Mouse (Mus musculus): Measurements from ENCODE around the gene 1700016H13Rik. TPM values are rescaled to one million over a fixed set of nuclear protein-coding genes. Genes with fewer than 3 reads are reported as not detected.
A peak's percentile ranks its signal among the peaks of the same experiment; 100 is the strongest.

The 1700016H13Rik gene
- 0.41 and 0.50 TPM in 2 replicates for polyA plus RNA-seq (2014; fragmentation: Nextera tagmentation; extraction: Ambion mirVana)

DNA sequence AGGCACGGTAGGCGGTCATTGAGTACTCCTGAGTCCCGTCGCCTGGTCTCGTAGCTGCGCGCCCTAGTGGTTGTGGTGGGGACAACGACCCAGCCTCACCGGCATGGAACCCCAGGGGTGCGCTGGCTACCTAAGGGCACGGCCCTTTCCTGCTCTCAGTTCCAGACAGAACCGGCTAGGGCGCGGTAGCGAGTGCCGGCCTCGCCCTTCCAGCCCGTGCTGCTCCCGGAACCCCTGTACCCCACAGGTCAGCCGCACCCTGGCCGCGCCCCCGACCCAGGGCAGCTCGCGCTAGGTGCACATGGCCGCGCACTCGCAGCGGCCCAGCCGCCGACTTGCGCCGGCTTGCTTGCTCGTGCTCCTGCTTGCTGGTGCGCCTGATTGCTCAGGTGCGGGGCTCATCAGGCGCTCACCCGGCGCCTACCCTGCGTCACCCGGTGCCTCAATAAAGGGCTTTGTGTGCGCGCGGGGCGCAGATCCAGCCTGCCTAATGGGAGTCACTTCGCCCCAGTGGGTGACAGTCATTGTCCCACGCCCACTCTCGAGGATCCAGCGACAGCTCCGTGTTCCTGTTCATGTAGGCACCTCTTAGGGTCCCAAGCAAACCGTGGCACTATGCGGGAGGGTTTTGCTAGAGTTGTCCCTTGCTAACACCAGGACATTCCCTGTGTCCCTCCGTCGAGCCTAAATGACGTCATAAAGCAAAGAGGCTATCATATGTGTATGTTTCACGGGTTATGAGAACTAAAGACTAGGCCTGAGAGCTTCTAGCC lies at the start of gene 1700016H13Rik:
Gene 1700016H13Rik, minus strand, starts transcription at position 665 of the 773 bp plus-strand sequence.
- under 1% methylated on average over 54 of the region's 56 CpGs for WGBS
- Histone ChIP-seq H3K27ac (no peak within 1 kb of the TSS), H3K27me3 (ENCODE audit: control insufficient read depth, insufficient read depth, low read length) (no peaks in the 10 kb centered on the region; the same call in 1 of the 2 replicates), H3K4me1 (replicated peaks; ENCODE audit: control insufficient read depth, insufficient read depth, low read length) (0 out of 2 replicates have a peak, but pooled peaks cover 3% of the 10 kb centered on the region), H3K4me3 (replicated peaks; ENCODE audit: low read length) (peak within 1 kb of the TSS; percentile 57), H3K4me2 (replicated peaks) (peak within 1 kb of the TSS; percentile 98), H3K9ac (peak within 1 kb of the TSS; percentile 73), H3K9me3 (ENCODE audit: control insufficient read depth, low read length) (no peaks in the 10 kb centered on the region), H3K36me3 (replicated peaks; ENCODE audit: control insufficient read depth, insufficient read depth) (no peaks in the 10 kb centered on the region)
- DNase-seq (ENCODE audit: low spot score), result peak; percentile 65
- peak; percentile 85 for ATAC-seq (ENCODE audit: low FRiP score)

DNA sequence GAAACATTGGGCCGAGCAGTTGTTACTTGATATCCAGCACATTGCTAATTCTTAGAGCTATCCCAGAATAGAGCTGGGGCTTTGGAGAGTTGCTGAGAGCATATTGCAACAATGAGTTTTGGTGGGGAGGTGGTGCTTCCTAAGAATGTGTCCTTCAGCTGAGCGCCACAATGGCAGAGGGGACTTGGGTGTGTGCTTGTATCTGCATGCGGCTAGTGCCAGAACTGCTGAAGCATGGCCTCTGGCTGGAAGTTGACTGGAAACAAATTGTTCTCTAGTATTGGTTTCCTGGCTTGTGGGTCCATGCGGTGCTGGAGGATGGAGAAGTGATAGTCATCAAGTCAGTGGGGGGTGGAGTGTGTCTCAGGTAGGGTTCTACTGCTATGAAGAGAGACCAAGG lies 49.5 kb upstream of the 1700016H13Rik start:
- no peak overlapping the region for H3K9ac ChIP-seq
- no peak overlapping the region for H3K4me2 ChIP-seq (replicated peaks)
- H3K27ac ChIP-seq, result no peak overlapping the region
- no peaks in the 10 kb centered on the region for H3K27me3 ChIP-seq (ENCODE audit: control insufficient read depth, insufficient read depth, low read length)
- WGBS, result 92% methylated on average over 4 of the region's 4 CpGs
- no peak for ATAC-seq (ENCODE audit: low FRiP score)
- no peak overlapping the region for H3K4me3 ChIP-seq (replicated peaks; ENCODE audit: low read length)
- no peaks in the 10 kb centered on the region for H3K36me3 ChIP-seq (replicated peaks; ENCODE audit: control insufficient read depth, insufficient read depth)
- no peak for DNase-seq (ENCODE audit: low spot score)
- H3K4me1 ChIP-seq (replicated peaks; ENCODE audit: control insufficient read depth, insufficient read depth, low read length), result no peaks in the 10 kb centered on the region
- no peaks in the 10 kb centered on the region for H3K9me3 ChIP-seq (ENCODE audit: control insufficient read depth, low read length)

DNA sequence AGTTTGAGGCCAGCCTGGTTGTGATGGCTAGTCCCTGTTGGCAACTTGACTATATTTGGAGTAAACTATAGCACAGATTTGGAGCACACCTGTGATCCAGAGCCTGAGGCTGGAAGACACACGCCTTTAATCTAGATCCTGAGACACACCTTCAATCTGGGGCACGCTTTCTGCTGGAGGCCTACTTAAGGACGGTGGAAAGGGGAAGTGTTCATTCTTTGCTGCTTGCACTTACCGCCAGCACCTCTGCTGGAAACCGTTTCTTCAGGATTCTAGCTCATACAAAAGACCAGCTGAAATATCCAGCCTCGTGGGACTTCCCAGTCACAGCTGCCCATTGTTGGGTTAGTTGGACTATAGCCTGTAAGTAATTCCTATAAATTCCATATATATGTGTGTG lies 46.7 kb upstream of the 1700016H13Rik start:
- Histone ChIP-seq H3K27ac (no peak overlapping the region), H3K4me2 (replicated peaks) (no peak overlapping the region), H3K9ac (no peak overlapping the region), H3K36me3 (replicated peaks; ENCODE audit: control insufficient read depth, insufficient read depth) (no peaks in the 10 kb centered on the region), H3K4me1 (replicated peaks; ENCODE audit: control insufficient read depth, insufficient read depth, low read length) (0 out of 2 replicates have a peak, but pooled peaks cover 4% of the 10 kb centered on the region), H3K27me3 (ENCODE audit: control insufficient read depth, insufficient read depth, low read length) (no peaks in the 10 kb centered on the region), H3K9me3 (ENCODE audit: control insufficient read depth, low read length) (no peaks in the 10 kb centered on the region), H3K4me3 (replicated peaks; ENCODE audit: low read length) (no peak overlapping the region)
- 81% methylated on average over 6 of the region's 6 CpGs for WGBS
- ATAC-seq (ENCODE audit: low FRiP score) (no peak), DNase-seq (ENCODE audit: low spot score) (no peak)

DNA sequence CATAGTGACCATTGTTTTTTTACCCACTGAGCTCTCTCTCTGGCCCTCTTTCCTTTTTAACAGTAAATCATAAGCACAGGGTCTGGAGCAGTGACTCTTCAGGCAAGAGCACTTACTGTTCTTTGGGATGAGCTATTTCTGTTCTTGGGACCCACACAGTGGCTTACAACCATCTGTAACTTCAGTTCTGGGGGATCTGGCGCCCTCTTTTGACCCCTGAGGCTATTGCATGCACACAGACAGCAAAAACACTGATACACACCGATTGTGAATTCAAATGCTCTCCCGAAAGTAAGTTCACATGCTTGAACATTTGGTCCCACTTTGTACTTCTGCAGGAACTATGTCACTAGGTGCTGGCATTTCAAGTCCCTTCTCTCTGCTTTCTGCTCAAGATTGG lies 45.7 kb upstream of the 1700016H13Rik start:
- ATAC-seq (ENCODE audit: low FRiP score), result no peak

DNA sequence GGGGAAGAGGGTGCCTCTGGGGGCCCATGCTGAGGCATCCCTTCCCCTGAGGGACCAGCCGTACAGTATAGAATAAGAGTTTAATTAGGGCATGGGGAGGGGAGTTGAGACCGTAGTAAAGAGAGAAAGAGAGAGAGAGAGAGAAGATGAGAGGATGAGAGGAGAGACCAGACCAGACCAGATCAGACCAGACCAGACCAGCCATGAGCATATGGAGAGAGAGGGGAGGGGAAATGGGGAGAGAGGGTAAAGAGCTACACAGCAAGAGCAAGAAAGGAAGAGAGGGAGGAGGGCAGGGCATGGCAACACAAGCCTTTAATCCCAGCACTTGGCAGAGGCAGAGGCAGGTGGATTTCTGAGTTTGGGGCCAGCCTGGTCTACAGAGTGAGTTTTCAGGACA lies 44.9 kb upstream of the 1700016H13Rik start:
- ATAC-seq (ENCODE audit: low FRiP score), result no peak
- WGBS, result 86% methylated on average over 2 of the region's 2 CpGs
- H3K27me3 ChIP-seq (ENCODE audit: control insufficient read depth, insufficient read depth, low read length), result no peaks in the 10 kb centered on the region

More for the DNA sequence above, 45.7 kb upstream of the 1700016H13Rik start:
- H3K27me3 ChIP-seq (ENCODE audit: control insufficient read depth, insufficient read depth, low read length), result no peaks in the 10 kb centered on the region
- H3K4me2 ChIP-seq (replicated peaks), result no peak overlapping the region
- H3K36me3 ChIP-seq (replicated peaks; ENCODE audit: control insufficient read depth, insufficient read depth), result no peaks in the 10 kb centered on the region
- H3K4me3 ChIP-seq (replicated peaks; ENCODE audit: low read length), result no peak overlapping the region
- H3K4me1 ChIP-seq (replicated peaks; ENCODE audit: control insufficient read depth, insufficient read depth, low read length), result 0 out of 2 replicates have a peak, but pooled peaks cover 4% of the 10 kb centered on the region
- no peak overlapping the region for H3K9ac ChIP-seq
- DNase-seq (ENCODE audit: low spot score), result no peak
- no peak overlapping the region for H3K27ac ChIP-seq
- H3K9me3 ChIP-seq (ENCODE audit: control insufficient read depth, low read length), result no peaks in the 10 kb centered on the region
- 74% methylated on average over 3 of the region's 3 CpGs for WGBS

DNA sequence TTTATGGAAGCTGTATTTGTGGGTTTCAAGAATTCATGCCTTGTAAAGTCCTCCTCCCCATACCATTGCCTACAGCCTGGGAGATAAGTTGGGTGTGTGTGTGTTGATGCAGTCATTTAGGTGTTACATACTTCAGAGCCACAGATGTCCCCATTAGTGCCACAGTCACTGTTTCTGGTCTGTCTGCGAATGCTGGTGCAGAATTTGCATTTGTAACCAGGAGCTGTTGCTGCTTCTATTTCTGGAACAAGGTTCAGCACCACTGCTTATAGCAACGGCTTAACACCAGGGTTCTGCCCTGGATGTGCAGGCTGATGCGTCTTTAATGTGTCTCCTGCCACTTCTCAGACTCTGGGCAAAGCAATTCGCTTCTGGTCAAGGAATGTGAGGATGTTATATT lies 43.7 kb upstream of the 1700016H13Rik start:
- no peaks in the 10 kb centered on the region for H3K36me3 ChIP-seq (replicated peaks; ENCODE audit: control insufficient read depth, insufficient read depth)
- no peaks in the 10 kb centered on the region for H3K9me3 ChIP-seq (ENCODE audit: control insufficient read depth, low read length)
- no peak for DNase-seq (ENCODE audit: low spot score)
- no peak overlapping the region for H3K4me3 ChIP-seq (replicated peaks; ENCODE audit: low read length)
- H3K4me1 ChIP-seq (replicated peaks; ENCODE audit: control insufficient read depth, insufficient read depth, low read length), result 0 out of 2 replicates have a peak, but pooled peaks cover 4% of the 10 kb centered on the region
- no peak overlapping the region for H3K4me2 ChIP-seq (replicated peaks)
- no peak for ATAC-seq (ENCODE audit: low FRiP score)
- H3K9ac ChIP-seq, result no peak overlapping the region
- H3K27me3 ChIP-seq (ENCODE audit: control insufficient read depth, insufficient read depth, low read length), result peaks cover under 1% of the 10 kb centered on the region; the same call in 1 of the 2 replicates
- WGBS, result 53% methylated on average over 4 of the region's 4 CpGs
- H3K27ac ChIP-seq, result no peak overlapping the region

More for the DNA sequence above, 44.9 kb upstream of the 1700016H13Rik start:
- Histone ChIP-seq H3K36me3 (replicated peaks; ENCODE audit: control insufficient read depth, insufficient read depth) (no peaks in the 10 kb centered on the region), H3K9me3 (ENCODE audit: control insufficient read depth, low read length) (no peaks in the 10 kb centered on the region), H3K27ac (no peak overlapping the region), H3K9ac (no peak overlapping the region), H3K4me2 (replicated peaks) (no peak overlapping the region), H3K4me3 (replicated peaks; ENCODE audit: low read length) (no peak overlapping the region), H3K4me1 (replicated peaks; ENCODE audit: control insufficient read depth, insufficient read depth, low read length) (0 out of 2 replicates have a peak, but pooled peaks cover 4% of the 10 kb centered on the region)
- DNase-seq (ENCODE audit: low spot score), result no peak

DNA sequence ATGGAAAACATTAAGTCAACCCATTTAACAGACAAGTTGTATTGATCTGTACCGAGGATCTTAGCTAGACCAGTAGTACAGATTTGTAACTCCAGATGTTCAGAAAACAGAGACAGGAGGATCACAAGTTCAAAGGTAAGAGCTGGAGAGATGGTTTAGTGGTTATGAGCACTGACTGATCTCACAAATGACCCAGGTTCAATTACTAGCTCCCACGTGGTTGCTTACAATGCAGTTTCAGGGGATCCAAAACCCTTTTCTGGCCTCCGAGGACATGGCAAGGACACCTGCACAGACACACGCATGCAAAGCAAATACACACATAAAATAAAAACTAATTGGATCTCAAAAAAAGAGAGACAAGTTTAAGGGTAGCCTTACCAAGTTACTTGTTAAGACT lies 42.8 kb upstream of the 1700016H13Rik start:
- DNase-seq (ENCODE audit: low spot score) (no peak), ATAC-seq (ENCODE audit: low FRiP score) (no peak)
- no peak overlapping the region for H3K4me2 ChIP-seq (replicated peaks)
- no peaks in the 10 kb centered on the region for H3K36me3 ChIP-seq (replicated peaks; ENCODE audit: control insufficient read depth, insufficient read depth)
- no peaks in the 10 kb centered on the region for H3K9me3 ChIP-seq (ENCODE audit: control insufficient read depth, low read length)
- no peak overlapping the region for H3K4me3 ChIP-seq (replicated peaks; ENCODE audit: low read length)
- no peak overlapping the region for H3K9ac ChIP-seq
- 85% methylated on average over 4 of the region's 4 CpGs for WGBS
- H3K4me1 ChIP-seq (replicated peaks; ENCODE audit: control insufficient read depth, insufficient read depth, low read length), result 0 out of 2 replicates have a peak, but pooled peaks cover 4% of the 10 kb centered on the region
- peaks cover 10% of the 10 kb centered on the region; the same call in 1 of the 2 replicates for H3K27me3 ChIP-seq (ENCODE audit: control insufficient read depth, insufficient read depth, low read length)
- no peak overlapping the region for H3K27ac ChIP-seq

DNA sequence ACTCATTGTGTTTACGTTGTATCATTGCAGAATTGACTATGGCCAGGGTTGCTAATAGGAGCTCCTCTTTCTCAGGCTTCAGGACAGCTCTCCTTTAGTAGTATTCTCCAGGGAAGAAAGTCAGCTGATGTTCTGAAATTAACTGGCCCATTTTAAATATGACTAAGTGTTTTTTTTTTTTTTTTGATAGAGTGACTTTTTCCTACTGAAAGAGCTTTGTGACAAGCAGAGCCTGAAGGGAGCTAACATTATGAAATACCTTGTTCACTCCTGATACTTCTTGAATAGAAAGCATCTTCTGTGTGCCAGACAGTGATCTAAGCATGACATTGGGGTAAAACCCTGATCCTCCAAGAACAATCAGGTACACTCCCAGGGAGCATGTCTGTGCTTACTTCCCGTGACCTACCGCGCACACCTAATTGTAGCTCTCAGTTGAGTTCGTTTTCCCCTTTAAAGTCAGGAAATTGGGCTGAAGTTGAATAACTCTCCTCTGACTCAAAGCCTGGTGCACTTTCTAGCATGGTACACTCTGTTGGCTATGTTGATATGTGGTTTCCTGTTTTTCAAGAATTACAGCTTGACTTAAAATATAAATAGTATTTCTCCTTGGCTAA lies 42.2 kb upstream of the 1700016H13Rik start:
- no peaks in the 10 kb centered on the region for H3K36me3 ChIP-seq (replicated peaks; ENCODE audit: control insufficient read depth, insufficient read depth)
- ATAC-seq (ENCODE audit: low FRiP score) (no peak), DNase-seq (ENCODE audit: low spot score) (no peak)
- 77% methylated on average over 5 of the region's 5 CpGs for WGBS
- H3K27ac ChIP-seq, result no peak overlapping the region
- no peaks in the 10 kb centered on the region for H3K9me3 ChIP-seq (ENCODE audit: control insufficient read depth, low read length)
- no peak overlapping the region for H3K9ac ChIP-seq
- H3K27me3 ChIP-seq (ENCODE audit: control insufficient read depth, insufficient read depth, low read length), result peaks cover 16% of the 10 kb centered on the region
- no peak overlapping the region for H3K4me3 ChIP-seq (replicated peaks; ENCODE audit: low read length)
- H3K4me1 ChIP-seq (replicated peaks; ENCODE audit: control insufficient read depth, insufficient read depth, low read length), result 0 out of 2 replicates have a peak, but pooled peaks cover 4% of the 10 kb centered on the region
- H3K4me2 ChIP-seq (replicated peaks), result no peak overlapping the region

DNA sequence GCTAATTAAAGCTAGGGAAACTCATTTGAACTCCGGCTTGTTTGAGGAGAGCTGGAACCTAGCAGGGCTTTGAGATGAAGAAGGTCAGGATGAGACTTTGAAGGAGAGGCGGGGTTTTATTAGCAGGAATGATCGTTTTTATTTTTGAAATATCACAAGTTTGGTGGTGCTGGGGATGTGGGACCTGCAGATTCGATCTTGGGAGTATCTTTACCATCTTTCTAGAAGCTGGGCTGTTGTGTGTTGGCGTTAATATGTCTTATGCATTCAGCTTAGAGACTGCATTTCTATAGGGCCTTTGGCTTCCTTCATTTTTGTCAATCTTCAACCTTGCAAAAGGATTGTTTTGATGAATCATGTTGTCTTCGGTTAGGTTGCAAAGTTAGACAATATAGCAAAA lies 38.3 kb upstream of the 1700016H13Rik start:
- peaks cover 6% of the 10 kb centered on the region; the same call in 1 of the 2 replicates for H3K4me1 ChIP-seq (replicated peaks; ENCODE audit: control insufficient read depth, insufficient read depth, low read length)
- H3K36me3 ChIP-seq (replicated peaks; ENCODE audit: control insufficient read depth, insufficient read depth), result no peaks in the 10 kb centered on the region
- no peak overlapping the region for H3K4me2 ChIP-seq (replicated peaks)
- H3K27ac ChIP-seq, result no peak overlapping the region
- no peak overlapping the region for H3K4me3 ChIP-seq (replicated peaks; ENCODE audit: low read length)
- no peak overlapping the region for H3K9ac ChIP-seq
- no peaks in the 10 kb centered on the region for H3K9me3 ChIP-seq (ENCODE audit: control insufficient read depth, low read length)
- peaks cover 26% of the 10 kb centered on the region for H3K27me3 ChIP-seq (ENCODE audit: control insufficient read depth, insufficient read depth, low read length)
- no peak for DNase-seq (ENCODE audit: low spot score)
- ATAC-seq (ENCODE audit: low FRiP score), result no peak
- 55% methylated on average over 6 of the region's 6 CpGs for WGBS

Data from hindbrain, embryonic 14.5 days (tissue).